Comparison of ENCODE assay signal across 8 mouse cellular contexts in the genomic region with DNA sequence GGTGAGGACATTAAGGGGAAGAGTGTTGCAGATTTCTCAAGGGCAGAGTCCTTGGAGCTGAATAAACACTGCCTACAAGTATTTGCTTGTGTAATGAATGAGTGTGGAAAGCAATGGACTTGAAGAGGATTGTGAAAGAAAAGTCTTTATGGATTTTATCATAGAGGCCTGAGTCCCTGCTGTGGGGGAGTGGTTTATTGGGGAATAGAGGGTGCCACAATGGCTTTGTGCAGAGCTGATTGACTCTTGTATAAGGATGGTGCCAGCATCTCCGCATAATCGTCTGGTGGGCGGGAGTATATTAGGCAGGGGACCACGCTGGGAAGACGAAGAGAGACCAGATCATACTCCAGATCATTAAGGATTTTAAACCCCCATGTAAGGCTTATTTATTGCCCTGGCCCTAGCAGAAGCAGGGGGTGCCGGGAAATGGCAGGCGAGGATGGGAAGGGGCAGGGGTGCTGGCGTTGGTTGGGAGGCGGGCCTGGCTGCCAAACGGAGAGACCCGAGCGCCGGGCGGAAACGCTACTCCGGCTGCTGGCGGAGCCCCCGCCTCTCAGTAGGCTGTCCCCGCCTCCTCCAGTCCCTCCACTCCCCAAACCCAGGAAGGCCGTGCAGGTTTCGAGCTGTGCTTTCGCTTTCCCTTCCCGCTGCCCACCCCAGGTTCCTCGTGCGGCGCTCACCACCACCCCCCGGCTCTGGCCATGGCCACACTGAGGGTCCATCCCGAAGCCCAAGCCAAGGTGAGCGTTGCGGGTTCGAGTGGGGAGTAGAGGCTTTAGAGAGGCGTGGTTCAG. TPM values are rescaled to one million over a fixed set of nuclear protein-coding genes. Genes with fewer than 3 reads are reported as not detected.
A peak's percentile ranks its signal among the peaks of the same experiment; 100 is the strongest.
DNase-seq lines count a peak whose midpoint lies in the region; ATAC-seq lines count a peak whose summit lies in the region.

A gene (plus strand): TSS at position 253 of the 797 bp plus-strand sequence.

- H3K9ac ChIP-seq in heart, embryonic 14.5 days (ENCODE audit: low read length), result peak within 1 kb of the TSS; percentile 98
- peak within 1 kb of the TSS; percentile 85 for H3K9ac ChIP-seq in liver, embryonic 15.5 days
- H3K9ac ChIP-seq in neural tube, embryonic 12.5 days, result peak within 1 kb of the TSS; percentile 81

- 1% methylated on average over 32 of the region's 32 CpGs for WGBS in forebrain, embryonic 10.5 days
- WGBS in heart, embryonic 14.5 days, result under 1% methylated on average over 23 of the region's 32 CpGs
- under 1% methylated on average over 32 of the region's 32 CpGs for WGBS in liver, embryonic 15.5 days (ENCODE audit: insufficient replicate concordance)
- WGBS in neural tube, embryonic 12.5 days, result 1% methylated on average over 32 of the region's 32 CpGs

- H3K4me2 ChIP-seq in heart, embryonic 14.5 days (ENCODE audit: low read length), result peak within 1 kb of the TSS; percentile 75
- peak within 1 kb of the TSS; percentile 90 for H3K4me2 ChIP-seq in liver, embryonic 15.5 days
- H3K4me2 ChIP-seq in neural tube, embryonic 12.5 days (replicated peaks), result peak within 1 kb of the TSS; percentile 90

- peak within 1 kb of the TSS; percentile 78 for H3K4me3 ChIP-seq in forebrain, embryonic 10.5 days
- H3K4me3 ChIP-seq in heart, embryonic 14.5 days (ENCODE audit: control insufficient read depth in 1 of 2, insufficient read depth in 1 of 2, low read depth in 1 of 2, low read length in 2 of 2), result peak within 1 kb of the TSS; percentile 66 to 92
- H3K4me3 ChIP-seq in liver, embryonic 15.5 days (replicated peaks), result peak within 1 kb of the TSS; percentile 80
- H3K4me3 ChIP-seq in neural tube, embryonic 12.5 days, result peak within 1 kb of the TSS; percentile 73

- ATAC-seq in heart, embryonic 14.5 days (ENCODE audit: insufficient number of reproducible peaks, insufficient read depth, low FRiP score, low read depth), result peak; percentile 69
- ATAC-seq in liver, embryonic 15.5 days (ENCODE audit: insufficient read depth), result peak; percentile 78
- ATAC-seq in neural tube, embryonic 12.5 days (ENCODE audit: low FRiP score, low read depth), result peak; percentile 87

- H3K27ac ChIP-seq in forebrain, embryonic 10.5 days, result peak within 1 kb of the TSS; percentile 92
- peak within 1 kb of the TSS; percentile 76 to 98 for H3K27ac ChIP-seq in heart, embryonic 14.5 days (replicated peaks in 1 of 2; ENCODE audit: control insufficient read depth in 1 of 2, insufficient read depth in 1 of 2, low read depth in 2 of 2, low read length in 2 of 2)
- H3K27ac ChIP-seq in liver, embryonic 15.5 days (replicated peaks), result peak within 1 kb of the TSS; percentile 84
- peak within 1 kb of the TSS; percentile 71 for H3K27ac ChIP-seq in neural tube, embryonic 12.5 days

- no peaks in the 10 kb centered on the region for H3K9me3 ChIP-seq in forebrain, embryonic 10.5 days
- no peaks in the 10 kb centered on the region for H3K9me3 ChIP-seq in heart, embryonic 14.5 days (ENCODE audit: control insufficient read depth, low read length)
- no peaks in the 10 kb centered on the region for H3K9me3 ChIP-seq in liver, embryonic 15.5 days (replicated peaks)
- H3K9me3 ChIP-seq in neural tube, embryonic 12.5 days, result no peaks in the 10 kb centered on the region

- peaks cover 23% of the 10 kb centered on the region for H3K36me3 ChIP-seq in forebrain, embryonic 10.5 days (replicated peaks)
- H3K36me3 ChIP-seq in heart, embryonic 14.5 days (ENCODE audit: control insufficient read depth, insufficient read depth, low read length), result peaks cover 26% of the 10 kb centered on the region
- peaks cover 25% of the 10 kb centered on the region for H3K36me3 ChIP-seq in liver, embryonic 15.5 days (replicated peaks)
- H3K36me3 ChIP-seq in neural tube, embryonic 12.5 days, result peaks cover 20% of the 10 kb centered on the region

- peaks cover 32% of the 10 kb centered on the region for H3K4me1 ChIP-seq in forebrain, embryonic 10.5 days
- peaks cover 17 to 37% of the 10 kb centered on the region in 2 experiments; a peak in 3 of 4 replicates for H3K4me1 ChIP-seq in heart, embryonic 14.5 days (ENCODE audit: control insufficient read depth in 2 of 2, insufficient read depth in 2 of 2, low read length in 2 of 2)
- H3K4me1 ChIP-seq in liver, embryonic 15.5 days (replicated peaks), result peaks cover 48% of the 10 kb centered on the region
- no peaks in the 10 kb centered on the region for H3K4me1 ChIP-seq in neural tube, embryonic 12.5 days

- H3K27me3 ChIP-seq in forebrain, embryonic 10.5 days (ENCODE audit: poor library complexity, severe bottlenecking), result peaks cover 4% of the 10 kb centered on the region; the same call in 1 of the 2 replicates
- H3K27me3 ChIP-seq in heart, embryonic 14.5 days (ENCODE audit: control insufficient read depth, insufficient read depth, low read length), result no peaks in the 10 kb centered on the region
- no peaks in the 10 kb centered on the region for H3K27me3 ChIP-seq in liver, embryonic 15.5 days
- H3K27me3 ChIP-seq in neural tube, embryonic 12.5 days (replicated peaks), result no peaks in the 10 kb centered on the region

- DNase-seq in CD4-positive helper T cell, adult 2 months (ENCODE audit: low read depth, low spot score), result peak; percentile 90
- DNase-seq in brain, adult 2 months (ENCODE audit: low read depth, low spot score), result peak; percentile 78
- DNase-seq in forebrain, embryonic 10.5 days (ENCODE audit: extremely low spot score, low spot score), result peak; percentile 78
- peak; percentile 89 for DNase-seq in kidney, postnatal 14 days
- DNase-seq in telencephalon, adult 2 months (ENCODE audit: low read depth, low spot score), result peak; percentile 28

RNA-seq across cellular contexts. Expression of the gene that starts here (rescaled TPM):
- polyA plus RNA-seq in forebrain, embryonic 10.5 days (2016; fragmentation: Nextera tagmentation; extraction: Ambion mirVana), result 90.9 and 94.3 TPM in 2 replicates
- 224 and 250 TPM in 2 replicates for polyA plus RNA-seq in heart, embryonic 14.5 days (2014; fragmentation: Nextera tagmentation; extraction: Ambion mirVana)
- 108 and 116 TPM in 2 replicates for polyA plus RNA-seq in liver, embryonic 15.5 days (2015; fragmentation: Nextera tagmentation; extraction: Ambion mirVana)
- polyA plus RNA-seq in neural tube, embryonic 12.5 days (2016; fragmentation: Nextera tagmentation; extraction: Ambion mirVana), result 120 and 128 TPM in 2 replicates

Comparison
In these comparisons a context has a peak if more than half of its experiments do, and no peak if none do; other contexts are left out.
1. Peak in every context shown above with its lines: DNase-seq, ATAC-seq, H3K4me3 ChIP-seq and H3K27ac ChIP-seq.
2. DNase-seq: peak in every context shown above with its lines; median percentile 90 in CD4-positive helper T cell, adult 2 months; 89 in kidney, postnatal 14 days; 78 in brain, adult 2 months; 78 in forebrain, embryonic 10.5 days; 28 in telencephalon, adult 2 months.